Mouse (Mus musculus) embryonic facial prominence, embryonic 11.5 days (tissue): Measurements from ENCODE around the gene Olfr1447. TPM values are rescaled to one million over a fixed set of nuclear protein-coding genes. Genes with fewer than 3 reads are reported as not detected.

Experiments
- ATAC-seq: fragments of 200-750 bp; cut with Nextera tagmentation; replicated peaks from 2 replicates; pipeline ENCODE4 v1.8.0; 2017; ENCODE audit warnings: low read depth; ENCODE audit not compliant: insufficient number of reproducible peaks, low FRiP score, low TSS enrichment
- DNase-seq: peaks from one replicate; pipeline ENCODE4 v3.0.0-alpha.2; 2015; ENCODE audit warnings: low spot score
- H3K27ac ChIP-seq: fragments of 300-500 bp; sonication (generic); replicated peaks from 2 replicates; pipeline ENCODE4 v1.5.1; 2014; ENCODE audit warnings: mild to moderate bottlenecking, low read depth, low read length, control low read depth
- H3K27me3 ChIP-seq: fragments of 300-500 bp; sonication (generic); 2 replicates; pipeline ENCODE4 v1.6.1; 2014; ENCODE audit warnings: mild to moderate bottlenecking, low read length, moderate library complexity, mixed read lengths; ENCODE audit not compliant: control insufficient read depth, insufficient read depth
- H3K36me3 ChIP-seq: fragments of 300-500 bp; sonication (generic); replicated peaks from 2 replicates; pipeline ENCODE4 v1.6.1; 2014; ENCODE audit warnings: low read depth, mild to moderate bottlenecking, low read length, moderate library complexity, mixed read lengths; ENCODE audit not compliant: control insufficient read depth, insufficient read depth
- H3K4me1 ChIP-seq: fragments of 300-500 bp; sonication (generic); 2 replicates; pipeline ENCODE4 v1.6.1; 2014; ENCODE audit warnings: low read length, mixed read lengths; ENCODE audit not compliant: control insufficient read depth, insufficient read depth
- H3K4me2 ChIP-seq: fragments of 300-500 bp; sonication (generic); 2 replicates; pipeline ENCODE4 v1.6.1; 2014; ENCODE audit warnings: low read depth, mild to moderate bottlenecking, control low read depth, low read length, moderate library complexity
- H3K4me3 ChIP-seq: fragments of 300-500 bp; sonication (generic); 2 replicates; pipeline ENCODE4 v1.5.1; 2014; ENCODE audit warnings: low read depth, low read length, control low read depth
- H3K9ac ChIP-seq: fragments of 300-500 bp; sonication (generic); replicated peaks from 2 replicates; pipeline ENCODE4 v1.6.1; 2014; ENCODE audit warnings: mild to moderate bottlenecking, control low read depth, low read length
- H3K9me3 ChIP-seq: fragments of 300-500 bp; sonication (generic); replicated peaks from 2 replicates; pipeline ENCODE4 v1.6.1; 2016; ENCODE audit warnings: mild to moderate bottlenecking, low read length, inconsistent platforms, mixed read lengths; ENCODE audit not compliant: control insufficient read depth
- WGBS: fragments of 180-500 bp; shearing (Covaris S2); extraction: QIAGEN DNeasy Blood & Tissue Kit; methylation state at CpG from one replicate; pipeline ENCODE4 v1.1.7; 2014; 5-methylcytosine and 5-hydroxymethylcytosine counted together
- polyA plus RNA-seq: library from polyadenylated mRNA; unstranded; fragments of >200 nt; fragmentation: Nextera tagmentation; extraction: Ambion mirVana; gene quantifications from 2 replicates; pipeline ENCODE4 v1.2.1, GENCODE M21; 2014

The Olfr1447 gene
- polyA plus RNA-seq = not detected in 2 replicates

DNA sequence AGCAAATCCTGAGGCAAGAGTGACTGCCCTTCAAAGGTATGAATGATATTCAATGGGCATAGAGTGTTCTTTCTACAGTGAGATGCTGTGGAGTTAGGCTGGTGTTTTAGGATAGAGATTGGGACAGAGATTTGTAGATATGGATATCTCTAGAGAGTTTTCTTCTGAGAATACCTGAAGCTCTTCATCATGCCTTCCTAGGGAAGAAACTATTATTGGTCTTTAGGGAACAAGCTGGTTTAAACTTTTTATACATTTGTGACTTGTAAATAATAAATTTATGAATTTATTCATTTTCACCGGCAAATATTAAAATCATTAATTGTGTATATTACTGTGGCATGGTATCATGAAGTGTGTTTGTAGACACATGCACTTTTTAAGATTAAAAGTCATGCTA lies at the start of gene Olfr1447:
Olfr1447 (minus strand) TSS at position 101 of the 400 bp plus-strand sequence.
- Histone ChIP-seq H3K4me2 (no peak within 1 kb of the TSS), H3K9ac (no peak within 1 kb of the TSS), H3K4me1 (no peaks in the 10 kb centered on the region), H3K36me3 (no peaks in the 10 kb centered on the region), H3K27me3 (no peaks in the 10 kb centered on the region), H3K9me3 (no peaks in the 10 kb centered on the region), H3K27ac (no peak within 1 kb of the TSS), H3K4me3 (no peak within 1 kb of the TSS)
- DNase-seq = no peak
- WGBS = 86% methylated on average over 1 of the region's 1 CpGs
- ATAC-seq = no peak

DNA sequence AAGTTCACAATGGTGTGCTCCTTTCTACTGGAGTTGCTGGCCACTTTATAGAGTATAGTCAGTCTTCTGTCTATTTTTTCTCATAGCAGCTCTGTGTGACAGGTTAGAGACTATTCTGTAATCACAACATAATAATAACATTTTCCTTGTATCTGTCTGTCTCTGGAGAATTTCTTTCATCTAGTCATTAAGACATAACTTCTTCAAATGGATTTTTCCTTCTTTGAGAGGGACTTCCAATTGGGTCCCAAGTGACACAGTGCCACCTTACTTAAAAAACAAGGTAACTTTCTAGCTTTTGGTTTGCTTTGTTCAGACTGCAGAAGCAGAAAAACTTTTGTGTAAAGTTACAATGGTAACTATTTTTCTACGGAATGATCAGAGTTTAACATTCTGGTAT lies 46.4 kb upstream of the Olfr1447 start, which contains the start of gene Olfr1450:
Olfr1450 (plus strand) TSS at position 301 of the 400 bp plus-strand sequence.
- WGBS = 91% methylated on average over 1 of the region's 1 CpGs
- no peak for ATAC-seq
- H3K9me3 ChIP-seq = no peaks in the 10 kb centered on the region

DNA sequence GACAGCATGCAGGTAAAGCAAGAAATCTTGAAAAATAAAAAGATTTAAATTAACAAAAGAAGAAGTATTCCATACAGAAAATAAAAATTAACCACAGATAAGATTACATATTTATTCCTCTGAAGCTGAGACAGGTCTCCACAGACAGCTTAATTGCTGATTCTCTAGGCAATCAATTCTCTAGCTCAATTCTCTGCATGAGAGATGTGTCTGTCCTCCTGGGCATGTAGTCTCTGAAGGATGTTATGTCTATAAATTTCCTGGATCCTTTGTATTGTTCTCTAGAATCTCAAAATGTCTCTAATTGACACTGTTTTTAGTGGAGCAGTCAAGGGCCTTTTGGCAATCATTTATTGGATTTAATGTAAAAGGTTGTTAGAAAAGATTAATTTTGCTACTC lies 27.0 kb upstream of the Olfr1447 start, which contains the start of gene Olfr1449:
Olfr1449 (plus strand) TSS at position 301 of the 400 bp plus-strand sequence.
- ATAC-seq (no peak), DNase-seq (no peak)
- Histone ChIP-seq H3K4me1 (no peaks in the 10 kb centered on the region), H3K4me3 (no peak within 1 kb of the TSS), H3K9me3 (no peaks in the 10 kb centered on the region), H3K4me2 (no peak within 1 kb of the TSS), H3K9ac (no peak within 1 kb of the TSS), H3K27me3 (no peaks in the 10 kb centered on the region), H3K36me3 (no peaks in the 10 kb centered on the region), H3K27ac (no peak within 1 kb of the TSS)

More for the DNA sequence above, 46.4 kb upstream of the Olfr1447 start, which contains the start of gene Olfr1450:
- DNase-seq = no peak
- Histone ChIP-seq H3K36me3 (no peaks in the 10 kb centered on the region), H3K9ac (no peak within 1 kb of the TSS), H3K27me3 (no peaks in the 10 kb centered on the region), H3K4me3 (no peak within 1 kb of the TSS), H3K27ac (no peak within 1 kb of the TSS), H3K4me2 (no peak within 1 kb of the TSS), H3K4me1 (no peaks in the 10 kb centered on the region)

GRCm38 (mm10) chr19:12924319-12924718 lies 20.8 kb upstream of the Olfr1447 start, which contains the start of gene Olfr1448:
TSS of gene Olfr1448 (minus strand) at chr19:12924419.
- Histone ChIP-seq H3K27me3 (no peaks in the 10 kb centered on the region), H3K9ac (no peak within 1 kb of the TSS), H3K4me1 (no peaks in the 10 kb centered on the region), H3K9me3 (no peaks in the 10 kb centered on the region), H3K36me3 (no peaks in the 10 kb centered on the region), H3K4me2 (no peak within 1 kb of the TSS), H3K4me3 (no peak within 1 kb of the TSS), H3K27ac (no peak within 1 kb of the TSS)
- ATAC-seq (no peak), DNase-seq (no peak)
- WGBS = 68% methylated on average over 1 of the region's 1 CpGs

GRCm38 (mm10) chr19:12893424-12893823 lies 10.1 kb downstream of the Olfr1447 start, which contains the start of gene Olfr1446:
TSS of gene Olfr1446 (minus strand) at chr19:12893524.
- Histone ChIP-seq H3K9ac (no peak within 1 kb of the TSS), H3K4me1 (no peaks in the 10 kb centered on the region), H3K4me3 (no peak within 1 kb of the TSS), H3K4me2 (no peak within 1 kb of the TSS), H3K36me3 (no peaks in the 10 kb centered on the region), H3K27me3 (no peaks in the 10 kb centered on the region), H3K9me3 (no peaks in the 10 kb centered on the region), H3K27ac (no peak within 1 kb of the TSS)
- ATAC-seq = no peak
- WGBS = 78% methylated on average over 1 of the region's 1 CpGs
- DNase-seq = no peak

DNA sequence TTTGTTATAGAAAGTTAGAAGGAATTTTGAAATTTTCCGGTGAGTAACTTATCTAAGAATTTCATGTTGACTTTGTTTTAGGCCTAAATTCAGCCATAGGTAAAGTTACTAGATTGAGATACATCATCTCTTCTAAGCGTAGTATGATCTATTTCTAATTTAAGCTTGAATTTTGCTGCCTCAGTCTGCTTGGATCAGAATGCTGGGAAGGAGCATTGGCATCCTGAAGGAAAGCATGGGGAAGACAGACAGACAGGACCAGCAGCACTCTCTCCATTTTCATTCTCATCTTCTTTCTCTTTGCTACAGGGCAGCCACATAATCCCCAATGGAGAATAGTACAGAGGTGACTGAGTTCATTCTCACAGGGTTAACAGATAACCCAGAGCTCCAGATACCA lies 20.0 kb downstream of the Olfr1447 start, which contains the start of gene Olfr1445:
Olfr1445 (plus strand) TSS at position 301 of the 400 bp plus-strand sequence.
- Histone ChIP-seq H3K9ac (no peak within 1 kb of the TSS), H3K36me3 (no peaks in the 10 kb centered on the region), H3K4me3 (no peak within 1 kb of the TSS), H3K4me2 (no peak within 1 kb of the TSS), H3K27me3 (no peaks in the 10 kb centered on the region), H3K27ac (no peak within 1 kb of the TSS), H3K9me3 (no peaks in the 10 kb centered on the region), H3K4me1 (no peaks in the 10 kb centered on the region)
- no peak for DNase-seq
- WGBS = 86% methylated on average over 2 of the region's 2 CpGs
- no peak for ATAC-seq

DNA sequence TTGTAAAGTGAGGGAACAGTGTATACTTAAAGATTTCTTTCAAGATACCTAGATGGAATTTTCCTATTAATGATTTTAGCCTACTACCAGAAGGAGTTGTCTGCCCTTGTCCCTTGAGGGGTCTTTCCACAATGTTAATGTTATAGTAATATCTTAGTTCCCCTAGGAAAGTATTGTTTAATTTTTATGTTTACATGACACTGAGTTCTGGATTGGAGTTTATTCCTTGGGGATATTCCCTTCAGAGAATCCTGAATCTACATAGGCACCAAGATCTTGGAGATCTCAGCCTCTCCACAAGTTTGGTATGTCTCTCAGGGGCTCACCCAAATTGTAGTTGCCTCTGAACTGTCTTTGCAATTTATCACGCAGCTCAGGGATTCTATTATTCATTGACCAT lies 46.6 kb downstream of the Olfr1447 start, which contains the start of gene Olfr1444:
Olfr1444 (plus strand) TSS at position 301 of the 400 bp plus-strand sequence.
- Histone ChIP-seq H3K27ac (no peak within 1 kb of the TSS), H3K4me3 (no peak within 1 kb of the TSS), H3K4me2 (no peak within 1 kb of the TSS), H3K9ac (no peak within 1 kb of the TSS), H3K27me3 (no peaks in the 10 kb centered on the region), H3K36me3 (no peaks in the 10 kb centered on the region), H3K4me1 (no peaks in the 10 kb centered on the region), H3K9me3 (no peaks in the 10 kb centered on the region)
- DNase-seq (no peak), ATAC-seq (no peak)
- WGBS = 32% methylated on average over 1 of the region's 1 CpGs
